Mouse (Mus musculus): ENCODE data around the gene Gprin3. TPM values are rescaled to one million over a fixed set of nuclear protein-coding genes. Genes with fewer than 3 reads are reported as not detected.
"Not testable (repeated sequence)": the region's sequence is repeated elsewhere in the genome, so short reads cannot be mapped to it uniquely, and the experiment has no call there.

Gene Gprin3
- polyA plus RNA-seq, 1 experiment from 2014 or later, result 0.62 TPM

GRCm38 (mm10) chr6:59328297-59328696, 97.8 kb downstream of the Gprin3 start:
- no peaks in the 10 kb centered on the region for H3K27me3 ChIP-seq (ENCODE audit: control insufficient read depth, insufficient read depth, low read length)
- no peak for ATAC-seq (replicated peaks; ENCODE audit: insufficient number of reproducible peaks, low FRiP score, low TSS enrichment, low read depth)

DNA sequence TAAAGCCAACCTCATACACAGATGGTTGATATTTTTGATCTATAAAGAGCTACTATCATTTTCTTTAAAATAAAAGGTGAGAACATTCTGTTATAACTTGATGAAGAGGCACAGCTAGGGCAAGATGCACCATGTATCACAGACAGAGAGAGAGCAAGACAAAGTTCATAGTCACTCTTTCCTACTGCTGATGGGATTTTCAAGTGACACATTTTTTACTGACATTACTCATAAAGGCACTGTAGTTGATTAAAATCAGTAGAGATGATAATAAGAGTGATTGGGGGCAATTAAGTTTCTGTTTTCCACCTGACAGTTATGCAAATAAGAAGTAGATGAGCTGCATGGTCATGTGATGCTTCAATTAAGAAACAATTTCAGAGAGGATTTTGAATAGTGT, 110.2 kb downstream of the Gprin3 start:
- no peaks in the 10 kb centered on the region for H3K9me3 ChIP-seq (replicated peaks; ENCODE audit: control insufficient read depth, low read length)
- H3K9ac ChIP-seq (replicated peaks; ENCODE audit: low read length), result no peak overlapping the region
- DNase-seq (ENCODE audit: low spot score), result no peak
- no peak overlapping the region for H3K4me3 ChIP-seq (ENCODE audit: low read depth, low read length)
- no peaks in the 10 kb centered on the region for H3K36me3 ChIP-seq (replicated peaks; ENCODE audit: control insufficient read depth, insufficient read depth, low read depth, low read length)
- ATAC-seq (replicated peaks; ENCODE audit: insufficient number of reproducible peaks, low FRiP score, low TSS enrichment, low read depth), result no peak
- no peaks in the 10 kb centered on the region for H3K27me3 ChIP-seq (ENCODE audit: control insufficient read depth, insufficient read depth, low read length)
- H3K4me2 ChIP-seq (ENCODE audit: low read depth, low read length), result no peak overlapping the region
- no peaks in the 10 kb centered on the region for H3K4me1 ChIP-seq (ENCODE audit: control insufficient read depth, insufficient read depth, low read length)
- no peak overlapping the region for H3K27ac ChIP-seq (replicated peaks; ENCODE audit: low read depth, low read length)

More at GRCm38 (mm10) chr6:59328297-59328696, 97.8 kb downstream of the Gprin3 start:
- Histone ChIP-seq H3K4me2 (ENCODE audit: low read depth, low read length) (no peak overlapping the region), H3K36me3 (replicated peaks; ENCODE audit: control insufficient read depth, insufficient read depth, low read depth, low read length) (no peaks in the 10 kb centered on the region), H3K4me1 (ENCODE audit: control insufficient read depth, insufficient read depth, low read length) (no peaks in the 10 kb centered on the region), H3K27ac (replicated peaks; ENCODE audit: low read depth, low read length) (no peak overlapping the region), H3K9me3 (replicated peaks; ENCODE audit: control insufficient read depth, low read length) (no peaks in the 10 kb centered on the region), H3K4me3 (ENCODE audit: low read depth, low read length) (no peak overlapping the region), H3K9ac (replicated peaks; ENCODE audit: low read length) (no peak overlapping the region)
- no peak for DNase-seq (ENCODE audit: low spot score)
- WGBS, result 87% methylated on average over 1 of the region's 1 CpGs

- H3K27me3 ChIP-seq (ENCODE audit: control insufficient read depth, insufficient read depth, low read length), result no peaks in the 10 kb centered on the region
- no peaks in the 10 kb centered on the region for H3K36me3 ChIP-seq (replicated peaks; ENCODE audit: control insufficient read depth, insufficient read depth, low read depth, low read length)
- no peaks in the 10 kb centered on the region for H3K9me3 ChIP-seq (replicated peaks; ENCODE audit: control insufficient read depth, low read length)
- no peak overlapping the region for H3K4me3 ChIP-seq (ENCODE audit: low read depth, low read length)
- no peak overlapping the region for H3K27ac ChIP-seq (replicated peaks; ENCODE audit: low read depth, low read length)
- no peak for ATAC-seq (replicated peaks; ENCODE audit: insufficient number of reproducible peaks, low FRiP score, low TSS enrichment, low read depth)
- H3K9ac ChIP-seq (replicated peaks; ENCODE audit: low read length), result no peak overlapping the region
- no peak overlapping the region for H3K4me2 ChIP-seq (ENCODE audit: low read depth, low read length)
- no peak for DNase-seq (ENCODE audit: low spot score)
- no peaks in the 10 kb centered on the region for H3K4me1 ChIP-seq (ENCODE audit: control insufficient read depth, insufficient read depth, low read length)
Measured at GRCm38 (mm10) chr6:59315090-59315489, 111.0 kb downstream of the Gprin3 start.

DNA sequence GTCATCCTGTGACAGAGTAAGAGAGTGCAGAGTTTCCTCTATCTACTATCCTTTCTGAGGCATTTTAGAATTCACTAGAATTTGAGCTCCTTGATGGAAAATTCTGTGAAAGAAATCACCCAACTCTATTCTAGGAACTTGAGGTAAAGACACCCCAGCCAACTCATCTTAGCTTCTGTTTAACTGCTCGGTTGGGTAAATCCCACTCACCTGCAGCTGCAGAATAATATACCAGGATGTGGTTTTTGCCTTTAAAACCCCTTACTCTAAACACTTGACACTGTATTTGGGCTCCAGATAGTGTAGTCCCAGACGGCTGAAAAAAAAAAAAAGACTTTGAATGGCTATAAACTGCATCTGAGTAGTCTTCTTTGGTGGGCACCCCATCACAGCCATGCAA, 112.9 kb downstream of the Gprin3 start:
- H3K4me3 ChIP-seq (ENCODE audit: low read depth, low read length), result no peak overlapping the region
- no peak for DNase-seq (ENCODE audit: low spot score)
- no peaks in the 10 kb centered on the region for H3K27me3 ChIP-seq (ENCODE audit: control insufficient read depth, insufficient read depth, low read length)
- no peaks in the 10 kb centered on the region for H3K36me3 ChIP-seq (replicated peaks; ENCODE audit: control insufficient read depth, insufficient read depth, low read depth, low read length)
- no peak for ATAC-seq (replicated peaks; ENCODE audit: insufficient number of reproducible peaks, low FRiP score, low TSS enrichment, low read depth)
- H3K27ac ChIP-seq (replicated peaks; ENCODE audit: low read depth, low read length), result no peak overlapping the region
- WGBS, result 81% methylated on average over 2 of the region's 2 CpGs
- no peak overlapping the region for H3K4me2 ChIP-seq (ENCODE audit: low read depth, low read length)
- no peaks in the 10 kb centered on the region for H3K9me3 ChIP-seq (replicated peaks; ENCODE audit: control insufficient read depth, low read length)
- no peak overlapping the region for H3K9ac ChIP-seq (replicated peaks; ENCODE audit: low read length)
- H3K4me1 ChIP-seq (ENCODE audit: control insufficient read depth, insufficient read depth, low read length), result no peaks in the 10 kb centered on the region

DNA sequence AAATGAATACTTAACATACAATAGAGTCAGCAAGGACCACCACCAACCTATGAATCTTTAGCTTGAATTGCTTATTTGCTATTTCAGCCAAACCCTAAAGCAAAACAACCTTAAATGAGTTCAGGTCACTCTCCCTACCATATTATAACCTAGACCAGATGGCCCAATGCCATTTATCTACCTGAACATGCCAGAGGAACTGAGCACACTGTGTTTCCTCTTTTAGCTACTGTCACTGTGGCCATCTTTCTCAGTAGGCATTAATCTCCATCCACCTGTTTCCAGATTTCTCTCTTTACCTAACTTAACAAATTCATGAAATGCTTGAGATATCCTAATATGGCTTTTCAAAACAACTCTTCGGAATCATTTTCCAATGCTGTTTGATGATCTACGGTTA, 114.9 kb downstream of the Gprin3 start:
- H3K36me3 ChIP-seq (replicated peaks; ENCODE audit: control insufficient read depth, insufficient read depth, low read depth, low read length), result no peaks in the 10 kb centered on the region
- ATAC-seq (replicated peaks; ENCODE audit: insufficient number of reproducible peaks, low FRiP score, low TSS enrichment, low read depth) (no peak), DNase-seq (ENCODE audit: low spot score) (no peak)
- no peak overlapping the region for H3K4me2 ChIP-seq (ENCODE audit: low read depth, low read length)
- H3K9ac ChIP-seq (replicated peaks; ENCODE audit: low read length), result no peak overlapping the region
- H3K4me1 ChIP-seq (ENCODE audit: control insufficient read depth, insufficient read depth, low read length), result no peaks in the 10 kb centered on the region
- H3K9me3 ChIP-seq (replicated peaks; ENCODE audit: control insufficient read depth, low read length), result no peaks in the 10 kb centered on the region
- no peak overlapping the region for H3K27ac ChIP-seq (replicated peaks; ENCODE audit: low read depth, low read length)
- WGBS, result 93% methylated on average over 2 of the region's 2 CpGs
- H3K4me3 ChIP-seq (ENCODE audit: low read depth, low read length), result no peak overlapping the region
- H3K27me3 ChIP-seq (ENCODE audit: control insufficient read depth, insufficient read depth, low read length), result no peaks in the 10 kb centered on the region

DNA sequence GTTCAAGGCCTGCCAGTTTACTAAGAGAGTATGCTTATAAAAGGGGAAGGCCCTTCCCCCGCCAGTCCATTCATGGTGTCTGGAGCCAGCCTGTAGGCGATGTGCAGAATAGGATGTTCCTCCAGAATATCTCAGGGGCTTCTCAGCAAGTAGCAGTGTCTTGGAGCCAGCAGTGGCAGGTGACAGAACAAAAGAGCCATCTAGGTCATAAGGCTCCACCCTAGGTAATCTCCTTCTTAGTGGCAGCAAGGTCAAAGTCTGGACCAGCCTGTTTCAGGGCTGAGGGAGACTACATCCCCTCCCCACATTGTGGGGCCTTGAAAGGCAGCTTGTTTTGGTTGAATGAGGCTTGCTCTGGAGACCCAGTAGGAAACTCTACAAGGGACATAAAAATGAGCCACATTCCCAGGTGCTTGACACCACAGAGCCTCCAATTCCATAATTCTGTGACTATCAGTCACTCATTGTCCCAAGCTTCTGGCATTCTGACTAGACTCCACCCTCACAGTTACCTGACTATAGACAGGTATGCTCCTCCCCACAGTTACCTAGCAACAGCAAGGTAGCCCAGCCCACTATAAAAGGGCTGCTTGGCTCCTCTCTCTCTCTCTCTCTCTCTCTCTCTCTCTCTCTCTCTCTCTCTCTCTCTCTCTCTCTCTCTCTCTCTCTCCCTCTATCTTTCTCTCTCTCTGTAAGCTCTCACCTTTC, 121.7 kb downstream of the Gprin3 start:
- not testable (repeated sequence) for DNase-seq (ENCODE audit: low spot score); H3K4me2 ChIP-seq (ENCODE audit: low read depth, low read length); H3K4me1 ChIP-seq (ENCODE audit: control insufficient read depth, insufficient read depth, low read length); H3K4me3 ChIP-seq (ENCODE audit: low read depth, low read length); H3K9ac ChIP-seq (replicated peaks; ENCODE audit: low read length); H3K36me3 ChIP-seq (replicated peaks; ENCODE audit: control insufficient read depth, insufficient read depth, low read depth, low read length); H3K27ac ChIP-seq (replicated peaks; ENCODE audit: low read depth, low read length); H3K9me3 ChIP-seq (replicated peaks; ENCODE audit: control insufficient read depth, low read length); ATAC-seq (replicated peaks; ENCODE audit: insufficient number of reproducible peaks, low FRiP score, low TSS enrichment, low read depth); H3K27me3 ChIP-seq (ENCODE audit: control insufficient read depth, insufficient read depth, low read length)
- WGBS, result 81% methylated on average over 2 of the region's 2 CpGs

GRCm38 (mm10) chr6:59303031-59303430, 123.1 kb downstream of the Gprin3 start:
- no peaks in the 10 kb centered on the region for H3K36me3 ChIP-seq (replicated peaks; ENCODE audit: control insufficient read depth, insufficient read depth, low read depth, low read length)
- no peaks in the 10 kb centered on the region for H3K27me3 ChIP-seq (ENCODE audit: control insufficient read depth, insufficient read depth, low read length)
- H3K4me1 ChIP-seq (ENCODE audit: control insufficient read depth, insufficient read depth, low read length), result no peaks in the 10 kb centered on the region
- H3K9ac ChIP-seq (replicated peaks; ENCODE audit: low read length), result no peak overlapping the region
- no peak for ATAC-seq (replicated peaks; ENCODE audit: insufficient number of reproducible peaks, low FRiP score, low TSS enrichment, low read depth)
- H3K27ac ChIP-seq (replicated peaks; ENCODE audit: low read depth, low read length), result no peak overlapping the region
- H3K4me2 ChIP-seq (ENCODE audit: low read depth, low read length), result no peak overlapping the region
- no peak overlapping the region for H3K4me3 ChIP-seq (ENCODE audit: low read depth, low read length)
- no peaks in the 10 kb centered on the region for H3K9me3 ChIP-seq (replicated peaks; ENCODE audit: control insufficient read depth, low read length)
- no peak for DNase-seq (ENCODE audit: low spot score)
- 86% methylated on average over 1 of the region's 1 CpGs for WGBS
